Mouse (Mus musculus): ENCODE measurements around the gene Wasf1. TPM values are rescaled to one million over a fixed set of nuclear protein-coding genes. Genes with fewer than 3 reads are reported as not detected.
A peak's percentile ranks its signal among the peaks of the same experiment; 100 is the strongest.

The Wasf1 gene
- polyA plus RNA-seq, 1 experiment from 2014 or later = 0.61 TPM

DNA sequence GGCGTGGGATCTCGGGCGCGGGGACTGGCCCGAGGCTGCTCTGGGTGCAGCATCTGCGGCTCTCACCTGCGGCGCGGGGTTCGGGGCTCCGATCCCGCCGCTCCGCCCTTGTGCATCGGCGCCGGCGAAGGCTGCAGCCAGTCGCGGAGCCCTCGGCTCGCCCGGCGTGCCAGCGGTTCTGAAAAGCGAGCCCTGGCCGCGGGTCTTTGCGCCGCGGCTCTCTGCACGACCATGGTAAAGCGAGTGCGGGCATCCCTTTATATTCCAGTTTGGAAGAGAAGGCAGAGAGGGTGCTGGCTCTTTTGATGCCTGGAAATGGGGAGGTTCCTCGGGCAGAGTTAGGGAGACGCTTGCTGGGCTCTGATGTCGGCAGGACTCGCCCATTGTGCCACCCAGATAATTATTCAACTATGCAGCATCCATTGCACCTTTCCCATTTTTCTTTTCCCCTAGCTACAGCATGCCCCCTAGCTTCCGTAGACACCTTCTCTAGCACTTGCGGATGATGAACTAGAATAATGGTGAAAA is 1.1 kb downstream of the Wasf1 start:
- H3K9ac ChIP-seq (replicated peaks) = peak overlapping the region; percentile 63
- WGBS (ENCODE audit: insufficient replicate concordance) = under 1% methylated on average over 40 of the region's 40 CpGs
- H3K4me1 ChIP-seq (ENCODE audit: insufficient read depth) = peaks cover 17% of the 10 kb centered on the region
- H3K4me3 ChIP-seq (ENCODE audit: low read depth, low read length) = peak overlapping the region; percentile 91
- H3K9me3 ChIP-seq (ENCODE audit: low read length) = no peaks in the 10 kb centered on the region
- H3K4me2 ChIP-seq (ENCODE audit: low read depth, low read length) = peak overlapping the region; percentile 99
- ATAC-seq (no peak), DNase-seq (peak; percentile 30)
- peaks cover 2% of the 10 kb centered on the region; the same call in 1 of the 2 replicates for H3K36me3 ChIP-seq (replicated peaks; ENCODE audit: insufficient read depth, low read length)
- H3K27ac ChIP-seq (ENCODE audit: low read depth) = no peak overlapping the region
- H3K27me3 ChIP-seq (ENCODE audit: insufficient read depth, low read length) = peaks cover 16% of the 10 kb centered on the region
- TF ChIP-seq CTCF (IDR thresholded peaks at IDR 0.05; ENCODE audit: low read depth) = peak; percentile 60
- no peak for TF ChIP-seq EP300 (IDR thresholded peaks at IDR 0.05; ENCODE audit: low read depth)

- DNase-seq = no peak
- no peak for TF ChIP-seq CTCF (IDR thresholded peaks at IDR 0.05; ENCODE audit: low read depth)
- no peak for TF ChIP-seq EP300 (IDR thresholded peaks at IDR 0.05; ENCODE audit: low read depth)
- H3K36me3 ChIP-seq (replicated peaks; ENCODE audit: insufficient read depth, low read length) = no peaks in the 10 kb centered on the region
- H3K4me1 ChIP-seq (ENCODE audit: insufficient read depth) = peaks cover 15% of the 10 kb centered on the region
- ATAC-seq = no peak
- 83% methylated on average over 7 of the region's 7 CpGs for WGBS (ENCODE audit: insufficient replicate concordance)
- H3K27me3 ChIP-seq (ENCODE audit: insufficient read depth, low read length) = peaks cover 16% of the 10 kb centered on the region
- no peak overlapping the region for H3K9ac ChIP-seq (replicated peaks)
- H3K27ac ChIP-seq (ENCODE audit: low read depth) = no peak overlapping the region
- H3K9me3 ChIP-seq (ENCODE audit: low read length) = no peaks in the 10 kb centered on the region
- H3K4me3 ChIP-seq (ENCODE audit: low read depth, low read length) = no peak overlapping the region
- no peak overlapping the region for H3K4me2 ChIP-seq (ENCODE audit: low read depth, low read length)
These were observed 2.2 kb downstream of the Wasf1 start for GRCm38 (mm10) chr10:40885432-40885831.

DNA sequence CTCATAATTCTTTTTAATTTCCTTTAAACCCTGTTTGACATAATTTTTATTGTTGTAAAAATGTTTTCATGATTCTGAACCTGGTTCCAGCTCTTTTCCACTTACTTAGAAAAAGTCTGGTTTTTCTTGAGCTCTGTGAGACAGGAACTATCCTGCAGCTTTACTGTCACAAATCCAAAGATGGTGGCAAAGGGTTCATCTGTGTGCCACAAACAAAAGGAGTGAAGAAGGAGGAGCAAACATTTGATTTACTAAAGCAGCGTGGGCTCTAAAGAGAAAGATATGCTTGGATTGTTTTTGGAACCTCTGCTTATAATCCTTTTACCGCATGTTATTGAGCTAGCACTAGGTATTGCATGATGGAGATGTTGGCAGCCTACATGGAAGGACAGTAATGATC is 4.0 kb downstream of the Wasf1 start:
- H3K4me1 ChIP-seq (ENCODE audit: insufficient read depth) = peaks cover 5% of the 10 kb centered on the region
- WGBS (ENCODE audit: insufficient replicate concordance) = 79% methylated on average over 2 of the region's 2 CpGs

GRCm38 (mm10) chr10:40889146-40889545 is 5.9 kb downstream of the Wasf1 start:
- Histone ChIP-seq H3K36me3 (replicated peaks; ENCODE audit: insufficient read depth, low read length) (no peaks in the 10 kb centered on the region), H3K27me3 (ENCODE audit: insufficient read depth, low read length) (peaks cover 9% of the 10 kb centered on the region), H3K27ac (ENCODE audit: low read depth) (no peak overlapping the region), H3K9me3 (ENCODE audit: low read length) (no peaks in the 10 kb centered on the region), H3K4me2 (ENCODE audit: low read depth, low read length) (no peak overlapping the region), H3K9ac (replicated peaks) (no peak overlapping the region), H3K4me3 (ENCODE audit: low read depth, low read length) (no peak overlapping the region), H3K4me1 (ENCODE audit: insufficient read depth) (peaks cover 1% of the 10 kb centered on the region)
- 65% methylated on average over 4 of the region's 4 CpGs for WGBS (ENCODE audit: insufficient replicate concordance)
- no peak for DNase-seq
- ATAC-seq = no peak
- TF ChIP-seq EP300 (IDR thresholded peaks at IDR 0.05; ENCODE audit: low read depth) = no peak
- TF ChIP-seq CTCF (IDR thresholded peaks at IDR 0.05; ENCODE audit: low read depth) = no peak

More for the DNA sequence above, 4.0 kb downstream of the Wasf1 start:
- TF ChIP-seq EP300 (IDR thresholded peaks at IDR 0.05; ENCODE audit: low read depth) (no peak), CTCF (IDR thresholded peaks at IDR 0.05; ENCODE audit: low read depth) (no peak)
- Histone ChIP-seq H3K27ac (ENCODE audit: low read depth) (no peak overlapping the region), H3K4me2 (ENCODE audit: low read depth, low read length) (no peak overlapping the region), H3K27me3 (ENCODE audit: insufficient read depth, low read length) (peaks cover 16% of the 10 kb centered on the region), H3K4me3 (ENCODE audit: low read depth, low read length) (no peak overlapping the region), H3K9me3 (ENCODE audit: low read length) (no peaks in the 10 kb centered on the region), H3K36me3 (replicated peaks; ENCODE audit: insufficient read depth, low read length) (no peaks in the 10 kb centered on the region), H3K9ac (replicated peaks) (no peak overlapping the region)
- DNase-seq (no peak), ATAC-seq (no peak)

- H3K27me3 ChIP-seq (ENCODE audit: insufficient read depth, low read length) = no peaks in the 10 kb centered on the region
- H3K9ac ChIP-seq (replicated peaks) = no peak overlapping the region
- H3K27ac ChIP-seq (ENCODE audit: low read depth) = no peak overlapping the region
- no peaks in the 10 kb centered on the region for H3K9me3 ChIP-seq (ENCODE audit: low read length)
- no peaks in the 10 kb centered on the region for H3K36me3 ChIP-seq (replicated peaks; ENCODE audit: insufficient read depth, low read length)
- WGBS (ENCODE audit: insufficient replicate concordance) = 86% methylated on average over 12 of the region's 12 CpGs
- ATAC-seq (no peak), DNase-seq (no peak)
- TF ChIP-seq CTCF (IDR thresholded peaks at IDR 0.05; ENCODE audit: low read depth) (no peak), EP300 (IDR thresholded peaks at IDR 0.05; ENCODE audit: low read depth) (no peak)
- H3K4me1 ChIP-seq (ENCODE audit: insufficient read depth) = no peaks in the 10 kb centered on the region
- no peak overlapping the region for H3K4me2 ChIP-seq (ENCODE audit: low read depth, low read length)
- no peak overlapping the region for H3K4me3 ChIP-seq (ENCODE audit: low read depth, low read length)
These were observed 12.5 kb downstream of the Wasf1 start for GRCm38 (mm10) chr10:40895765-40896164.

- Histone ChIP-seq H3K4me1 (ENCODE audit: insufficient read depth) (no peaks in the 10 kb centered on the region), H3K27me3 (ENCODE audit: insufficient read depth, low read length) (no peaks in the 10 kb centered on the region), H3K36me3 (replicated peaks; ENCODE audit: insufficient read depth, low read length) (no peaks in the 10 kb centered on the region), H3K4me2 (ENCODE audit: low read depth, low read length) (no peak overlapping the region), H3K4me3 (ENCODE audit: low read depth, low read length) (no peak overlapping the region), H3K9me3 (ENCODE audit: low read length) (no peaks in the 10 kb centered on the region), H3K27ac (ENCODE audit: low read depth) (no peak overlapping the region), H3K9ac (replicated peaks) (no peak overlapping the region)
- TF ChIP-seq CTCF (IDR thresholded peaks at IDR 0.05; ENCODE audit: low read depth) (no peak), EP300 (IDR thresholded peaks at IDR 0.05; ENCODE audit: low read depth) (no peak)
- no peak for ATAC-seq
- no peak for DNase-seq
- 72% methylated on average over 5 of the region's 5 CpGs for WGBS (ENCODE audit: insufficient replicate concordance)
These were observed 13.4 kb downstream of the Wasf1 start for GRCm38 (mm10) chr10:40896656-40897055.

All from liver, postnatal 0 days (tissue).